In genomic region chr1:79671543-79672337, GRCm38 (mm10) we compare ENCODE assay signal across 8 mouse cellular contexts. TPM values are rescaled to one million over a fixed set of nuclear protein-coding genes. Genes with fewer than 3 reads are reported as not detected.
DNase-seq lines count a peak whose midpoint lies in the region; ATAC-seq lines count a peak whose summit lies in the region.

Ap1s3 (minus strand) TSS chr1:79671972.

- peak within 1 kb of the TSS; percentile 99 for H3K4me2 ChIP-seq in forebrain, embryonic 13.5 days

- peaks cover 16% of the 10 kb centered on the region for H3K4me1 ChIP-seq in forebrain, embryonic 13.5 days
- H3K4me1 ChIP-seq in midbrain, embryonic 10.5 days, result peaks cover 17% of the 10 kb centered on the region

- no peaks in the 10 kb centered on the region for H3K9me3 ChIP-seq in forebrain, embryonic 13.5 days (replicated peaks)
- no peaks in the 10 kb centered on the region for H3K9me3 ChIP-seq in midbrain, embryonic 10.5 days (replicated peaks)

- DNase-seq in MN1 (ENCODE audit: low spot score), result peak; percentile 51
- DNase-seq in hindlimb bud, embryonic 11.5 days (ENCODE audit: extremely low spot score, low read depth, low spot score), result peak; percentile 47
- peak; percentile 54 for DNase-seq in left cerebral cortex, postnatal 4 days
- peak; percentile 67 for DNase-seq in midbrain, embryonic 10.5 days (ENCODE audit: low spot score)
- DNase-seq in right cerebral cortex, postnatal 25 days, result peak; percentile 61
- DNase-seq in urinary bladder, postnatal 36 days (ENCODE audit: low spot score in 2 of 2), result peak; percentile 52 to 54

- H3K36me3 ChIP-seq in forebrain, embryonic 13.5 days (ENCODE audit: poor library complexity, severe bottlenecking), result no peaks in the 10 kb centered on the region
- no peaks in the 10 kb centered on the region for H3K36me3 ChIP-seq in midbrain, embryonic 10.5 days

- H3K4me3 ChIP-seq in forebrain, embryonic 13.5 days, result peak within 1 kb of the TSS; percentile 62
- peak within 1 kb of the TSS; percentile 76 for H3K4me3 ChIP-seq in midbrain, embryonic 10.5 days

- H3K27me3 ChIP-seq in forebrain, embryonic 13.5 days, result peaks cover 36% of the 10 kb centered on the region
- peaks cover 46% of the 10 kb centered on the region for H3K27me3 ChIP-seq in midbrain, embryonic 10.5 days (ENCODE audit: low read depth, poor library complexity, severe bottlenecking)

- ATAC-seq in cerebellum, adult (ENCODE audit: insufficient number of reproducible peaks, low FRiP score, low TSS enrichment), result peak; percentile 88
- peak; percentile 89 for ATAC-seq in forebrain, embryonic 13.5 days

- WGBS in forebrain, embryonic 13.5 days, result under 1% methylated on average over 50 of the region's 51 CpGs
- under 1% methylated on average over 51 of the region's 51 CpGs for WGBS in midbrain, embryonic 10.5 days

- peak within 1 kb of the TSS; percentile 62 for H3K9ac ChIP-seq in forebrain, embryonic 13.5 days

- no peak within 1 kb of the TSS for H3K27ac ChIP-seq in forebrain, embryonic 13.5 days
- 0 out of 2 replicates have a peak within 1 kb of the TSS, but pooled peaks have one; percentile 28 for H3K27ac ChIP-seq in midbrain, embryonic 10.5 days (replicated peaks)

- intact Hi-C loops in left cerebral cortex, postnatal 4 days (cut with DNase I), result no loop called here

RNA-seq across cellular contexts. Expression of gene Ap1s3, which starts in this region (rescaled TPM):
- 0.28 TPM in 1 of 2 replicates, not detected in the other for polyA plus RNA-seq in forebrain, embryonic 13.5 days (2015; fragmentation: Nextera tagmentation; extraction: Ambion mirVana)
- total RNA-seq in left cerebral cortex, postnatal 4 days (2021), result 1 to 10 TPM; 1.6 to 2.8 TPM
- 0.26 TPM in 1 of 2 replicates, not detected in the other for polyA plus RNA-seq in midbrain, embryonic 10.5 days (2016; fragmentation: Nextera tagmentation; extraction: Ambion mirVana)

Comparison
In these comparisons a context has a peak if more than half of its experiments do, and no peak if none do; other contexts are left out.
1. Peak in ATAC-seq, H3K4me3 ChIP-seq, H3K9ac ChIP-seq and H3K4me2 ChIP-seq in forebrain, embryonic 13.5 days; RNA of the gene not detected or under 1 TPM.
2. Peak in DNase-seq, H3K4me3 ChIP-seq and H3K27ac ChIP-seq in midbrain, embryonic 10.5 days; RNA of the gene not detected or under 1 TPM.